Mouse (Mus musculus) G1E (cell line): ENCODE measurements around the gene Cdc27.

Source experiments
- CTCF ChIP-seq: IDR thresholded peaks from 2 replicates; pipeline ENCODE4 v1.5.1; 2012; ENCODE audit warnings: low read depth, low read length, inconsistent platforms, mixed read lengths
- GATA1 ChIP-seq: IDR thresholded peaks from 2 replicates; pipeline ENCODE4 v1.6.1; 2012; ENCODE audit warnings: borderline replicate concordance, low read length, inconsistent platforms, mixed read lengths

DNA sequence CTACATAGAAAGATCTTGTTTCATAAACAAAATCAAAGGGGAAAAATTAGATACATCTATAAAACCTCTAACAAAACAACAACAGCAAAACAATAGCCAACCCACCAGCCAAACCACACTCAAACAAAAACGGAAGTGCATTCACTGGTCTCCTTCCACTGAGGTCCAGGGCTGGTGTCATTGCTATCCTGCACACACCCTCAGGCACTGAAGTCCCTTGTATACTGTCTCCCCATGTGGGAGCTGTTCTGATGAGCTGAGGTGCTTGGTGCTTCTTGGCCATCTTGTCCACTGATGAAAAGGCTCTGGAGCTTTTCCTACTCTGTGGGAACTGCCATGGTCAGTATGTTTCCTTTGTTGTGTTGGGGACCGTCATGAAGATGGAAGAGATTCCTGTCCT is 38.1 kb upstream of the Cdc27 start:
- TF ChIP-seq CTCF (no peak), GATA1 (no peak)
